Mouse (Mus musculus) hindbrain, postnatal 0 days (tissue): ENCODE results near the gene Lag3. TPM values are rescaled to one million over a fixed set of nuclear protein-coding genes. Genes with fewer than 3 reads are reported as not detected.

Experiments used
- ATAC-seq: fragments of 200-750 bp; cut with Nextera tagmentation; 2 replicates; pipeline ENCODE4 v1.8.0; 2017; ENCODE audit warnings: mild to moderate bottlenecking, moderate TSS enrichment, moderate library complexity
- DNase-seq: peaks from one replicate; pipeline ENCODE4 v3.0.0-alpha.2; 2015; ENCODE audit warnings: low spot score
- H3K27ac ChIP-seq: fragments of 300-500 bp; sonication (generic); 2 replicates; pipeline ENCODE4 v1.5.1; 2014; ENCODE audit warnings: mild to moderate bottlenecking
- H3K27me3 ChIP-seq: fragments of 300-500 bp; sonication (generic); 2 replicates; pipeline ENCODE4 v1.6.1; 2014; ENCODE audit warnings: low read length, mixed read lengths; ENCODE audit not compliant: insufficient read depth
- H3K36me3 ChIP-seq: fragments of 300-500 bp; sonication (generic); 2 replicates; pipeline ENCODE4 v1.6.1; 2014; ENCODE audit warnings: low read length, mixed read lengths; ENCODE audit not compliant: insufficient read depth
- H3K4me1 ChIP-seq: fragments of 300-500 bp; sonication (generic); 2 replicates; pipeline ENCODE4 v1.6.1; 2014; ENCODE audit warnings: antibody characterized with exemption, low read length, mixed read lengths; ENCODE audit not compliant: insufficient read depth
- H3K4me2 ChIP-seq: fragments of 300-500 bp; sonication (generic); 2 replicates; pipeline ENCODE4 v1.6.1; 2014; ENCODE audit warnings: low read depth, mild to moderate bottlenecking, low read length, moderate library complexity, mixed read lengths
- H3K4me3 ChIP-seq: fragments of 300-500 bp; sonication (generic); 2 replicates; pipeline ENCODE4 v1.5.1; 2014; ENCODE audit warnings: low read length
- H3K9ac ChIP-seq: fragments of 300-500 bp; sonication (generic); replicated peaks from 2 replicates; pipeline ENCODE4 v1.6.1; 2014; ENCODE audit warnings: mild to moderate bottlenecking, low read length, moderate library complexity, mixed read lengths
- H3K9me3 ChIP-seq: fragments of 300-500 bp; sonication (generic); 2 replicates; pipeline ENCODE4 v1.6.1; 2016; ENCODE audit warnings: low read length, mixed read lengths
- CTCF ChIP-seq: IDR thresholded peaks from 2 replicates; pipeline ENCODE4 v1.5.1; 2016; ENCODE audit warnings: antibody characterized with exemption, control low read depth, low read depth
- WGBS: fragments of 180-500 bp; shearing (Covaris S2); extraction: QIAGEN DNeasy Blood & Tissue Kit; methylation state at CpG from one replicate; pipeline ENCODE4 v1.1.7; 2014; 5-methylcytosine and 5-hydroxymethylcytosine counted together
- polyA plus RNA-seq: library from polyadenylated mRNA; unstranded; fragments of >200 nt; fragmentation: Nextera tagmentation; extraction: Ambion mirVana; gene quantifications from 2 replicates; pipeline ENCODE4 v1.2.1, GENCODE M21; 2015
- total RNA-seq: library from RNA; depleted of rRNA; stranded (reverse); fragments of >200 nt; gene quantifications from 2 replicates; pipeline ENCODE4 v1.2.3, GENCODE M21; 2014

The Lag3 gene
- total and polyA plus RNA-seq, 2 experiments from 2014 or later, result 2.2 to 3.6 TPM

DNA sequence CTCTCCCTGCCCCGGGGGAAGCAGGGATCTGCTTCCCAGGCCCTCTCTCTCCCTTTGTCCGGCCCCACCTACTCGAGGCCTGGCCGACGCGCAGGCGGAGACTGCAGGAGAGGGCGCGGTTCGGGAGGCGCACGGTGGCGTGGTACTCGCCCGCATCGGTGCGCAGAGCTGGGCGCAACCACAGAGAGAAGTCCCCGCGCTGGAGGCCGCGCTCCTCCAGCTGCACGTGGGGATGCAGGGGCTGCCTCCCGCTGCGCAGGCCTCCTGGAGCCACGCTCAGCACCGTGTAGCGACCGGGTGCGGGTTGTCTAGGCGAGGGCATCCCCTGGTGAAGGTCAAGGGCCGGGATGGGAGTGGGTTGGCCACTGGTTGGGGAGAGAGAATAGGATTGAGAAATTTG is 1.5 kb downstream of the Lag3 start:
- ATAC-seq, result no peak
- Histone ChIP-seq H3K9me3 (no peaks in the 10 kb centered on the region), H3K27me3 (no peaks in the 10 kb centered on the region), H3K9ac (peak overlapping the region; percentile 28; the same call in 1 of the 2 replicates), H3K4me1 (peaks cover 13% of the 10 kb centered on the region), H3K4me3 (peak overlapping the region; percentile 6; the same call in 1 of the 2 replicates), H3K4me2 (peak overlapping the region; percentile 37; the same call in 1 of the 2 replicates), H3K27ac (no peak overlapping the region), H3K36me3 (peaks cover 13% of the 10 kb centered on the region)
- WGBS, result 6% methylated on average over 32 of the region's 32 CpGs
- DNase-seq, result peak; percentile 32
- TF ChIP-seq CTCF, result no peak

DNA sequence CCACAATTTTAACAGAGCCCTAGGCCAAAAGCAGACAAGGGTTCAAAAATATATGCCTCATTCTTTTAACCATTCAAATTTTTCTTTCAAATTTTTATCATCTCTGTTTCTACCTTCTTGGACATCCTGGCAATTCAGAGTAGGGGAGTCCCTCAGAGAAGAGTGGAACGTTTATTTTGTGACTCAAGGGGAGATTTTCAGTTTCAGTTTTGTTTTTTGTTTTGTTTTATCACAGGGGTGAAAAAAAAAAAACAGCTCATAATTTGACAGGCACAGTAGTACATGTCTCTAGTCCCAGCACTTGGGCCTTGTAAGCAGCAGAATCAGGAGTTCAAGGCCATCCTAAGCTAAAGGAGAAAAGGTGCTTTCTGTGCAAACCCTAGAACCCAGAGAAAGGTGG is 3.7 kb downstream of the Lag3 start:
- Histone ChIP-seq H3K9me3 (no peaks in the 10 kb centered on the region), H3K27me3 (no peaks in the 10 kb centered on the region), H3K4me2 (no peak overlapping the region), H3K4me1 (peaks cover 16% of the 10 kb centered on the region), H3K27ac (no peak overlapping the region), H3K4me3 (no peak overlapping the region), H3K36me3 (no peaks in the 10 kb centered on the region), H3K9ac (no peak overlapping the region)
- DNase-seq (no peak), ATAC-seq (no peak)
- no peak for TF ChIP-seq CTCF
- WGBS, result 73% methylated on average over 1 of the region's 1 CpGs

GRCm38 (mm10) chr6:124904991-124905860 is 6.3 kb downstream of the Lag3 start:
- H3K4me3 ChIP-seq, result peak overlapping the region; percentile 40; the same call in 1 of the 2 replicates
- DNase-seq (no peak), ATAC-seq (no peak)
- peak overlapping the region; percentile 79 for H3K4me2 ChIP-seq
- peaks cover 16% of the 10 kb centered on the region for H3K4me1 ChIP-seq
- H3K27me3 ChIP-seq, result no peaks in the 10 kb centered on the region
- peak overlapping the region; percentile 62 for H3K9ac ChIP-seq
- no peaks in the 10 kb centered on the region for H3K9me3 ChIP-seq
- H3K36me3 ChIP-seq, result no peaks in the 10 kb centered on the region
- TF ChIP-seq CTCF, result no peak
- 31% methylated on average over 14 of the region's 16 CpGs for WGBS
- peak overlapping the region; percentile 99 for H3K27ac ChIP-seq

GRCm38 (mm10) chr6:124904161-124904981 is 7.1 kb downstream of the Lag3 start:
- WGBS, result 6% methylated on average over 23 of the region's 24 CpGs
- Histone ChIP-seq H3K4me2 (peak overlapping the region; percentile 79), H3K27me3 (no peaks in the 10 kb centered on the region), H3K36me3 (no peaks in the 10 kb centered on the region), H3K4me3 (peak overlapping the region; percentile 40), H3K9me3 (no peaks in the 10 kb centered on the region), H3K9ac (peak overlapping the region; percentile 62), H3K4me1 (peaks cover 11% of the 10 kb centered on the region; the same call in 1 of the 2 replicates), H3K27ac (peak overlapping the region; percentile 99)
- peak; percentile 74 for TF ChIP-seq CTCF
- peak; percentile 90 for DNase-seq
- peak; percentile 73 for ATAC-seq

DNA sequence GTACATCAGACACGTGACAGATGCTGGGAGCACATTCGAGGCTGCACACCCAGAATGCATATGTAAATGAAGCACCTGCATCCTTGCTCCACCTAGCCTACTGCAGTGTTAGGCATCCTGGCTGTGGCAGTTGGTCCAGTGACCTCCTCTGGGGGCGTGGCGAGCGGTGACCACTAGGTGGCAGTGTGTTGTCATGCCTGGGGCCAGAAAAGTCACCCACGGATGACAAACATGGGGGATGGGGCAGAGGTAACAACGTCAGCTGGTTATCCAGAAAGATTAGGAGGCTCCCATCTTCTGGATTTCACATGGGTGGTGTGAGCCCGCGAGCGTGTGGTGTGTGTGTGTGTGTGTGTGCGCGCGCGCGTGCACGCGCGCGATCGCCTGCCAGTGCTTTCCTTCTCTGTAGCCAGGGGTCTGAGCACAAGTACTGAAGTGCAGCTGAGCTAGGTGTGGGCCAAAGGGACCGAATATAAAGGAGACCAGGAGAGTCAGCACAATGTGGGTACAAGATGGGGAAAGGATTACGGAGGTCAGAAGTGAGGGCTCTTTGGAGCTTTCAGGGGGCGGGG is 7.8 kb downstream of the Lag3 start:
- peak; percentile 99 for TF ChIP-seq CTCF
- under 1% methylated on average over 23 of the region's 23 CpGs for WGBS

DNA sequence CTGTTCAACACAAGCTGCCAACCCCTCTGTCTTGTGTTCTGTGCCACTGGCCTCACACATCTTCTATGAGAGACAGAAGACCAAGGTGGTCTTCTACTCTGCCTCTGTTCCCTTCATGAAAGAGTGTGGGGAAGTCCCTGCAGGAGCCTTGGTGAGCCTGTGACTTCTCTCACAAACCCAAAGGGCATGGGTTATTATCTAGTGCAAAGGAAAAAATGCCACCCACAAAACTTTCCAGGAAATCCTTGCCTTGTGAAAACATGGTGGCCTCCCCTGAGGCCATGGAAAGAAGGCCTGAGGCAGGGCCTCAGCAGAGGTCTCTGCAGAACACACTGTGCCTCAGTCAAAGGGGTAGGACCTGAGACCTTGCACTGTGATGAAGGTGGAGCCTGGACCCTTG is 9.7 kb downstream of the Lag3 start:
- peaks cover 11% of the 10 kb centered on the region; the same call in 1 of the 2 replicates for H3K4me1 ChIP-seq
- ATAC-seq, result no peak
- no peak overlapping the region for H3K4me2 ChIP-seq

More for the DNA sequence above, 7.8 kb downstream of the Lag3 start:
- Histone ChIP-seq H3K36me3 (no peaks in the 10 kb centered on the region), H3K27me3 (no peaks in the 10 kb centered on the region), H3K4me2 (peak overlapping the region; percentile 79), H3K27ac (peak overlapping the region; percentile 99), H3K4me1 (peaks cover 11% of the 10 kb centered on the region; the same call in 1 of the 2 replicates), H3K4me3 (peak overlapping the region; percentile 40), H3K9ac (peak overlapping the region; percentile 62), H3K9me3 (no peaks in the 10 kb centered on the region)
- DNase-seq (peak; percentile 96), ATAC-seq (peak; percentile 93)

More for the DNA sequence above, 9.7 kb downstream of the Lag3 start:
- no peak for TF ChIP-seq CTCF
- H3K4me3 ChIP-seq, result no peak overlapping the region
- H3K27ac ChIP-seq, result no peak overlapping the region
- no peaks in the 10 kb centered on the region for H3K36me3 ChIP-seq
- H3K27me3 ChIP-seq, result no peaks in the 10 kb centered on the region
- no peaks in the 10 kb centered on the region for H3K9me3 ChIP-seq
- no peak for DNase-seq
- H3K9ac ChIP-seq, result no peak overlapping the region
